Mouse (Mus musculus) leukemia stem cell, adult 10-12 weeks (primary cell): ENCODE data around the gene Irak1bp1. TPM values are rescaled to one million over a fixed set of nuclear protein-coding genes. Genes with fewer than 3 reads are reported as not detected.

Source experiments
- polyA plus RNA-seq: library from polyadenylated mRNA; stranded (reverse); fragments of >175 nt; gene quantifications from 2 replicates; pipeline ENCODE4 v1.2.3, GENCODE M21; 2012; ENCODE audit warnings: low replicate concordance

The Irak1bp1 gene
- polyA plus RNA-seq, result 2.2 and 2.5 TPM in 2 replicates

GRCm38 (mm10) chr9:82829007-82829689 is at the start of gene Irak1bp1:
Gene Irak1bp1 (plus strand): TSS chr9:82829540.

Other genes starting within 250 kb of the Irak1bp1 start
- 5.1 and 5.2 TPM in 2 replicates for gene Phip, start 146.0 kb downstream of the Irak1bp1 start, polyA plus RNA-seq